14 mouse cellular contexts compared by ENCODE assay signal in genomic region chr10:79671396-79672087, GRCm38 (mm10). TPM values are rescaled to one million over a fixed set of nuclear protein-coding genes. Genes with fewer than 3 reads are reported as not detected.
DNase-seq lines count a peak whose midpoint lies in the region; ATAC-seq and TF ChIP-seq lines count a peak whose summit lies in the region.
"Had no signal": no experiment of that assay in that cellular context is flagged by ENCODE, and none has a peak within 500 bp of the region (broad histone marks: within the 10 kb centered on the region; RNA-seq: fewer than 3 reads in every experiment).

No protein-coding gene starts in this region.

- H3K27ac ChIP-seq in liver, embryonic 13.5 days: no peak overlapping the region
- H3K27ac ChIP-seq in thymus, adult 2 months (ENCODE audit: control insufficient read depth, insufficient read depth, low read length): no peak overlapping the region
- H3K27ac ChIP-seq: heart, adult 2 months; limb, embryonic 15.5 days; macrophage had no signal

- DNase-seq in cerebellum, adult 9-11 months: peak; percentile 45
- no peak for DNase-seq in cerebellum, adult 18-20 months
- DNase-seq in kidney, postnatal 10 days: peak; percentile 18
- DNase-seq in kidney, postnatal 4 days: no peak
- peak; percentile 69 for DNase-seq in R1 (ENCODE audit: low read depth, low spot score)
- no peak for DNase-seq in liver, embryonic 13.5 days
- DNase-seq in heart, postnatal 10 days: no peak
- no peak for DNase-seq in thymus, adult 2 months
- DNase-seq: adrenal gland, postnatal 25 days; heart, adult 2 months had no signal

- intact Hi-C loops in heart, postnatal 10 days (cut with DNase I): no loop called here

- no peak for ATAC-seq in liver, embryonic 13.5 days (ENCODE audit: low read depth)
- ATAC-seq: Patski had no signal

- WGBS in liver, embryonic 13.5 days (ENCODE audit: insufficient replicate concordance): 76% methylated on average over 6 of the region's 6 CpGs
- 78% methylated on average over 6 of the region's 6 CpGs for WGBS in thymus, adult 2 months

- H3K4me3 ChIP-seq in liver, embryonic 13.5 days (replicated peaks): no peak overlapping the region
- no peak overlapping the region for H3K4me3 ChIP-seq in thymus, adult 2 months (ENCODE audit: control insufficient read depth, insufficient read depth, low read length)
- H3K4me3 ChIP-seq: heart, adult 2 months; limb, embryonic 15.5 days had no signal

- no peak for TF ChIP-seq CTCF in thymus, adult 2 months (IDR thresholded peaks at IDR 0.05; ENCODE audit: borderline replicate concordance, control insufficient read depth, extremely low read depth, insufficient read depth, low read length, poor library complexity)

- H3K27me3 ChIP-seq in liver, embryonic 13.5 days: peaks cover under 1% of the 10 kb centered on the region; the same call in 1 of the 2 replicates
- H3K27me3 ChIP-seq in thymus, adult 2 months (ENCODE audit: control insufficient read depth, insufficient read depth, low read length): no peaks in the 10 kb centered on the region
- H3K27me3 ChIP-seq: limb, embryonic 15.5 days; Patski had no signal

- H3K36me3 ChIP-seq in liver, embryonic 13.5 days: peaks cover 8% of the 10 kb centered on the region; the same call in 1 of the 2 replicates
- no peaks in the 10 kb centered on the region for H3K36me3 ChIP-seq in thymus, adult 2 months (ENCODE audit: control insufficient read depth, insufficient read depth, low read length)

- TF ChIP-seq POLR2A in thymus, adult 2 months (IDR thresholded peaks at IDR 0.05; ENCODE audit: control insufficient read depth, extremely low read depth, insufficient read depth, low read length, poor library complexity): no peak

- no peak overlapping the region for H3K9ac ChIP-seq in liver, embryonic 13.5 days
- H3K9ac ChIP-seq: limb, embryonic 15.5 days had no signal

- H3K4me2 ChIP-seq in liver, embryonic 13.5 days: peak overlapping the region; percentile 89; the same call in 1 of the 2 replicates
- H3K4me2 ChIP-seq: limb, embryonic 15.5 days had no signal

- H3K9me3 ChIP-seq in liver, embryonic 13.5 days (replicated peaks): no peaks in the 10 kb centered on the region
- H3K9me3 ChIP-seq: limb, embryonic 15.5 days had no signal

- H3K4me1 ChIP-seq in liver, embryonic 13.5 days (replicated peaks): peaks cover 23% of the 10 kb centered on the region
- peaks cover 9% of the 10 kb centered on the region for H3K4me1 ChIP-seq in thymus, adult 2 months (replicated peaks; ENCODE audit: control insufficient read depth, insufficient read depth, low read length)

RNA-seq across cellular contexts. Expression of gene Tpgs1, which starts 2.4 kb away (rescaled TPM):
- 25.3 and 27.5 TPM in 2 replicates for polyA plus RNA-seq in liver, embryonic 13.5 days (2015; fragmentation: Nextera tagmentation; extraction: Ambion mirVana)
- 10 to 100 TPM; 24.3 to 24.4 TPM for total RNA-seq in heart, postnatal 10 days (2021)
- 92.1 and 92.3 TPM in 2 replicates for polyA plus RNA-seq in thymus, adult 2 months (2012; rRNA removed)

RNA-seq across cellular contexts. Expression of gene Madcam1, which starts 7.2 kb away (rescaled TPM):
- 0.24 and 0.27 TPM in 2 replicates for polyA plus RNA-seq in liver, embryonic 13.5 days (2015; fragmentation: Nextera tagmentation; extraction: Ambion mirVana)
- under 1 TPM; 0.24 to 0.60 TPM for total RNA-seq in heart, postnatal 10 days (2021)
- polyA plus RNA-seq in thymus, adult 2 months (2012; rRNA removed): 2.9 and 4.0 TPM in 2 replicates
- total RNA-seq: adrenal gland, postnatal 25 days; heart, adult 2 months; hematopoietic stem cell, adult 5-6 weeks had no signal
- polyA plus RNA-seq: heart, adult 2 months; macrophage; Patski had no signal

RNA-seq across cellular contexts. Expression of gene Cdc34, which starts 10.5 kb away (rescaled TPM):
- polyA plus RNA-seq in liver, embryonic 13.5 days (2015; fragmentation: Nextera tagmentation; extraction: Ambion mirVana): 164 and 166 TPM in 2 replicates
- total RNA-seq in heart, postnatal 10 days (2021): 100 to 1,000 TPM; 152 to 159 TPM
- polyA plus RNA-seq in thymus, adult 2 months (2012; rRNA removed): 309 and 321 TPM in 2 replicates

RNA-seq across cellular contexts. Expression of gene Gzmm, which starts 17.3 kb away (rescaled TPM):
- polyA plus RNA-seq in liver, embryonic 13.5 days (2015; fragmentation: Nextera tagmentation; extraction: Ambion mirVana): 0.22 and 0.32 TPM in 2 replicates
- 1 to 10 TPM; 3.8 to 4.3 TPM for total RNA-seq in heart, postnatal 10 days (2021)
- polyA plus RNA-seq in thymus, adult 2 months (2012; rRNA removed): 0.57 and 1.2 TPM in 2 replicates
- total RNA-seq: hematopoietic stem cell, adult 5-6 weeks had no signal
- polyA plus RNA-seq: macrophage had no signal

RNA-seq across cellular contexts. Expression of gene Odf3l2, which starts 26.0 kb away (rescaled TPM):
- not detected in 2 replicates for polyA plus RNA-seq in liver, embryonic 13.5 days (2015; fragmentation: Nextera tagmentation; extraction: Ambion mirVana)
- total RNA-seq in heart, postnatal 10 days (2021): not detected
- polyA plus RNA-seq in thymus, adult 2 months (2012; rRNA removed): 0.18 and 0.23 TPM in 2 replicates
- total RNA-seq: adrenal gland, postnatal 25 days; heart, adult 2 months; hematopoietic stem cell, adult 5-6 weeks had no signal
- polyA plus RNA-seq: heart, adult 2 months; macrophage; Patski had no signal

Comparison
In these comparisons a context has a peak if more than half of its experiments do, and no peak if none do; other contexts are left out.
1. DNase-seq: peak in cerebellum, adult 9-11 months (single experiment), kidney, postnatal 10 days (single experiment) and R1 (single experiment); none in cerebellum, adult 18-20 months (0 of 2), kidney, postnatal 4 days (0 of 2), liver, embryonic 13.5 days (single experiment), heart, postnatal 10 days (0 of 2) and thymus, adult 2 months (single experiment).